Mouse (Mus musculus): ENCODE data around the gene Alkal2. TPM values are rescaled to one million over a fixed set of nuclear protein-coding genes. Genes with fewer than 3 reads are reported as not detected.
A peak's percentile ranks its signal among the peaks of the same experiment; 100 is the strongest.

Gene Alkal2
- polyA plus RNA-seq, 1 experiment from 2014 or later = not detected

- peaks cover 62% of the 10 kb centered on the region for H3K27me3 ChIP-seq
- peaks cover 31% of the 10 kb centered on the region for H3K4me1 ChIP-seq (replicated peaks)
- H3K27ac ChIP-seq (replicated peaks) = no peak overlapping the region
- no peaks in the 10 kb centered on the region for H3K9me3 ChIP-seq (replicated peaks)
- no peak overlapping the region for H3K4me2 ChIP-seq
- H3K4me3 ChIP-seq (replicated peaks) = no peak overlapping the region
- no peak for ATAC-seq (ENCODE audit: insufficient read depth)
- H3K9ac ChIP-seq = no peak overlapping the region
- WGBS (ENCODE audit: insufficient replicate concordance) = 69% methylated on average over 6 of the region's 6 CpGs
- H3K36me3 ChIP-seq (replicated peaks) = no peaks in the 10 kb centered on the region
These were observed 1.8 kb downstream of the Alkal2 start for GRCm38 (mm10) chr12:30885891-30886290.

- Histone ChIP-seq H3K9me3 (replicated peaks) (no peaks in the 10 kb centered on the region), H3K27ac (replicated peaks) (0 out of 2 replicates have a peak overlapping the region, but pooled peaks have one; percentile 7), H3K27me3 (peaks cover 46% of the 10 kb centered on the region), H3K9ac (no peak overlapping the region), H3K4me1 (replicated peaks) (peaks cover 31% of the 10 kb centered on the region), H3K36me3 (replicated peaks) (peaks cover 13% of the 10 kb centered on the region), H3K4me3 (replicated peaks) (no peak overlapping the region), H3K4me2 (peak overlapping the region; percentile 14; the same call in 1 of the 2 replicates)
- ATAC-seq (ENCODE audit: insufficient read depth) = peak; percentile 80
- 46% methylated on average over 4 of the region's 4 CpGs for WGBS (ENCODE audit: insufficient replicate concordance)
These were observed 3.9 kb downstream of the Alkal2 start for GRCm38 (mm10) chr12:30888003-30888402.

- peaks cover 26% of the 10 kb centered on the region for H3K27me3 ChIP-seq
- WGBS (ENCODE audit: insufficient replicate concordance) = 29% methylated on average over 5 of the region's 5 CpGs
- H3K9me3 ChIP-seq (replicated peaks) = no peaks in the 10 kb centered on the region
- peak; percentile 45; the same call in 1 of the 2 replicates for ATAC-seq (ENCODE audit: insufficient read depth)
- peaks cover 29% of the 10 kb centered on the region for H3K36me3 ChIP-seq (replicated peaks)
- no peak overlapping the region for H3K4me3 ChIP-seq (replicated peaks)
- no peak overlapping the region for H3K4me2 ChIP-seq
- H3K9ac ChIP-seq = no peak overlapping the region
- H3K27ac ChIP-seq (replicated peaks) = no peak overlapping the region
- peaks cover 24% of the 10 kb centered on the region for H3K4me1 ChIP-seq (replicated peaks)
These were observed 5.9 kb downstream of the Alkal2 start for GRCm38 (mm10) chr12:30890067-30890466.

- ATAC-seq (ENCODE audit: insufficient read depth) = no peak
- Histone ChIP-seq H3K9me3 (replicated peaks) (no peaks in the 10 kb centered on the region), H3K4me1 (replicated peaks) (peaks cover 26% of the 10 kb centered on the region), H3K27me3 (peaks cover 12% of the 10 kb centered on the region), H3K9ac (no peak overlapping the region), H3K4me2 (no peak overlapping the region), H3K36me3 (replicated peaks) (peaks cover 40% of the 10 kb centered on the region), H3K27ac (replicated peaks) (no peak overlapping the region), H3K4me3 (replicated peaks) (no peak overlapping the region)
- WGBS (ENCODE audit: insufficient replicate concordance) = 83% methylated on average over 7 of the region's 7 CpGs
These were observed 7.3 kb downstream of the Alkal2 start for GRCm38 (mm10) chr12:30891438-30891837.

GRCm38 (mm10) chr12:30897039-30897438 lies 12.9 kb downstream of the Alkal2 start:
- peaks cover 78% of the 10 kb centered on the region for H3K36me3 ChIP-seq (replicated peaks)
- peak; percentile 95 for ATAC-seq (ENCODE audit: insufficient read depth)
- H3K4me2 ChIP-seq = peak overlapping the region; percentile 21; the same call in 1 of the 2 replicates
- H3K27ac ChIP-seq (replicated peaks) = peak overlapping the region; percentile 78
- H3K9ac ChIP-seq = no peak overlapping the region
- no peaks in the 10 kb centered on the region for H3K9me3 ChIP-seq (replicated peaks)
- no peak overlapping the region for H3K4me3 ChIP-seq (replicated peaks)
- H3K4me1 ChIP-seq (replicated peaks) = peaks cover 46% of the 10 kb centered on the region
- H3K27me3 ChIP-seq = no peaks in the 10 kb centered on the region
- WGBS (ENCODE audit: insufficient replicate concordance) = 26% methylated on average over 4 of the region's 4 CpGs

- Histone ChIP-seq H3K4me1 (replicated peaks) (peaks cover 62% of the 10 kb centered on the region), H3K9me3 (replicated peaks) (no peaks in the 10 kb centered on the region), H3K4me3 (replicated peaks) (peak overlapping the region; percentile 81), H3K27ac (replicated peaks) (peak overlapping the region; percentile 98), H3K4me2 (peak overlapping the region; percentile 83), H3K9ac (peak overlapping the region; percentile 97), H3K36me3 (replicated peaks) (peaks cover 35% of the 10 kb centered on the region), H3K27me3 (no peaks in the 10 kb centered on the region)
- peak; percentile 80 for ATAC-seq (ENCODE audit: insufficient read depth)
- WGBS (ENCODE audit: insufficient replicate concordance) = 23% methylated on average over 1 of the region's 1 CpGs
These were observed 24.5 kb downstream of the Alkal2 start for GRCm38 (mm10) chr12:30908658-30909057.

- H3K9ac ChIP-seq = peak overlapping the region; percentile 97
These were observed 25.8 kb downstream of the Alkal2 start for GRCm38 (mm10) chr12:30909881-30910280.

GRCm38 (mm10) chr12:30910860-30911259 lies 26.7 kb downstream of the Alkal2 start:
- peak overlapping the region; percentile 97 for H3K9ac ChIP-seq
- H3K27ac ChIP-seq (replicated peaks) = peak overlapping the region; percentile 98
- 5% methylated on average over 8 of the region's 8 CpGs for WGBS (ENCODE audit: insufficient replicate concordance)
- no peak for ATAC-seq (ENCODE audit: insufficient read depth)
- H3K4me2 ChIP-seq = peak overlapping the region; percentile 83
- peak overlapping the region; percentile 81 for H3K4me3 ChIP-seq (replicated peaks)
- H3K9me3 ChIP-seq (replicated peaks) = no peaks in the 10 kb centered on the region
- peaks cover 53% of the 10 kb centered on the region for H3K4me1 ChIP-seq (replicated peaks)
- H3K27me3 ChIP-seq = no peaks in the 10 kb centered on the region
- H3K36me3 ChIP-seq (replicated peaks) = peaks cover 23% of the 10 kb centered on the region; the same call in 1 of the 2 replicates

More at GRCm38 (mm10) chr12:30909881-30910280, 25.8 kb downstream of the Alkal2 start:
- Histone ChIP-seq H3K4me2 (peak overlapping the region; percentile 83), H3K36me3 (replicated peaks) (peaks cover 28% of the 10 kb centered on the region), H3K4me1 (replicated peaks) (peaks cover 61% of the 10 kb centered on the region), H3K9me3 (replicated peaks) (no peaks in the 10 kb centered on the region), H3K27me3 (no peaks in the 10 kb centered on the region), H3K4me3 (replicated peaks) (peak overlapping the region; percentile 81), H3K27ac (replicated peaks) (peak overlapping the region; percentile 98)
- 17% methylated on average over 2 of the region's 2 CpGs for WGBS (ENCODE audit: insufficient replicate concordance)
- peak; percentile 59 for ATAC-seq (ENCODE audit: insufficient read depth)

GRCm38 (mm10) chr12:30911261-30912047 lies 27.3 kb downstream of the Alkal2 start, which contains the start of the genes Acp1 and Sh3yl1:
Gene Acp1 (minus strand): TSS chr12:30911589.
Gene Sh3yl1 (plus strand): TSS chr12:30911668.
- Histone ChIP-seq H3K9ac (peak within 1 kb of the TSS; percentile 97), H3K4me2 (peak within 1 kb of the TSS; percentile 83), H3K4me3 (replicated peaks) (peak within 1 kb of the TSS; percentile 81), H3K27ac (replicated peaks) (peak within 1 kb of the TSS; percentile 98), H3K9me3 (replicated peaks) (no peaks in the 10 kb centered on the region), H3K4me1 (replicated peaks) (peaks cover 47% of the 10 kb centered on the region), H3K27me3 (no peaks in the 10 kb centered on the region), H3K36me3 (replicated peaks) (peaks cover 17% of the 10 kb centered on the region; the same call in 1 of the 2 replicates)
- under 1% methylated on average over 52 of the region's 52 CpGs for WGBS (ENCODE audit: insufficient replicate concordance)
- peak; percentile 77 for ATAC-seq (ENCODE audit: insufficient read depth)

GRCm38 (mm10) chr12:30912048-30912381 lies 27.9 kb downstream of the Alkal2 start:
- Histone ChIP-seq H3K27ac (replicated peaks) (peak overlapping the region; percentile 98), H3K36me3 (replicated peaks) (peaks cover 12% of the 10 kb centered on the region; the same call in 1 of the 2 replicates), H3K27me3 (no peaks in the 10 kb centered on the region), H3K4me3 (replicated peaks) (peak overlapping the region; percentile 81), H3K4me1 (replicated peaks) (peaks cover 41% of the 10 kb centered on the region), H3K9me3 (replicated peaks) (no peaks in the 10 kb centered on the region), H3K9ac (peak overlapping the region; percentile 97), H3K4me2 (peak overlapping the region; percentile 73)
- 0% methylated on average over 19 of the region's 19 CpGs for WGBS (ENCODE audit: insufficient replicate concordance)
- peak; percentile 30 for ATAC-seq (ENCODE audit: insufficient read depth)

GRCm38 (mm10) chr12:30912840-30913239 lies 28.7 kb downstream of the Alkal2 start:
- Histone ChIP-seq H3K9me3 (replicated peaks) (no peaks in the 10 kb centered on the region), H3K36me3 (replicated peaks) (0 out of 2 replicates have a peak, but pooled peaks cover 7% of the 10 kb centered on the region), H3K27ac (replicated peaks) (peak overlapping the region; percentile 98), H3K27me3 (no peaks in the 10 kb centered on the region), H3K4me2 (peak overlapping the region; percentile 73), H3K4me1 (replicated peaks) (peaks cover 33% of the 10 kb centered on the region), H3K4me3 (replicated peaks) (peak overlapping the region; percentile 81), H3K9ac (peak overlapping the region; percentile 97)
- WGBS (ENCODE audit: insufficient replicate concordance) = 60% methylated on average over 3 of the region's 3 CpGs
- ATAC-seq (ENCODE audit: insufficient read depth) = no peak
